Mouse (Mus musculus): Measurements from ENCODE around the gene Scgn. TPM values are rescaled to one million over a fixed set of nuclear protein-coding genes. Genes with fewer than 3 reads are reported as not detected.

The Scgn gene
- polyA plus RNA-seq, 1 experiment from 2014 or later = 0.40 TPM

DNA sequence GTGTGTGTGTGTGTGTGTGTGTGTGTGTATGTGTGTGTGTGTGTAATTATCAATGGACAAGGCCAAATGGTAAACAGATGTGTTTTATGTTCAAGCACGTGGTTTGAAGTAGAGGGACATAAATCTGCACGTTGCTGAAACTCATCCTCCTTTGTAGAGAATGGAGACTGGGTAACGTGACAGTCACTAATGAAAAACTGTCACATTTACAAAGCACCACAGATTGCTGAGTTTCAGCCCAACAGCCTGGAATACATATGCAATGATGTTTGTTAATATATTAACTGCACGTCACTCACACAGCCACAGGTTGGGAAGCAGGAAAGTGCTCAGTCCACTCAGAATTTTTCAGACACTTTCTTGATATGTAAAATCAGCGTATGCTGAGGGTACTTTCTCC is 563 bp downstream of the Scgn start:
- Histone ChIP-seq H3K36me3 (no peaks in the 10 kb centered on the region), H3K4me2 (replicated peaks) (no peak overlapping the region; the same call in 1 of the 2 replicates), H3K4me3 (no peak overlapping the region), H3K4me1 (no peaks in the 10 kb centered on the region), H3K27ac (no peak overlapping the region), H3K27me3 (peaks cover 28% of the 10 kb centered on the region), H3K9me3 (no peaks in the 10 kb centered on the region), H3K9ac (no peak overlapping the region)
- 29% methylated on average over 5 of the region's 5 CpGs for WGBS
- no peak for ATAC-seq (ENCODE audit: insufficient number of reproducible peaks, insufficient read depth, low FRiP score, low TSS enrichment)

DNA sequence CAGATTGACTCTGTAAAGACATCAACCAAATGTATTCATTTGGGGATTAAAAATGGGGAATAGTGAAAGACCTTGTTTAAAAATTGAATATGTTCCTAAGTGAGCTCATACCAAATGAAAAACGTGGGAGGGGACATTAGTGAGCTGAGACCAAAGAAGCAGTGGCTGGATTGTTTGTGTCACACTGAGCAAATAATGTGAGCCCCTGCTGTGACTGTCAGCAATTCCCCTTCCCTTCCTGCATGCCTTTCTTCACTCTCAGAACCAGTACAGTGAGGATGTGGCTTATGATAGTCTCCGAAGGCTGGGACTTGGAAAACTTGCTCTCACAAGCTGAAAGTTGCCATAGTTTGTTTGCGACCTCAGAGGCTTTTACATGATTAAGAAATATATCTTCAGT is 5.9 kb downstream of the Scgn start:
- Histone ChIP-seq H3K27me3 (no peaks in the 10 kb centered on the region), H3K4me2 (replicated peaks) (no peak overlapping the region), H3K27ac (no peak overlapping the region), H3K4me3 (no peak overlapping the region), H3K4me1 (no peaks in the 10 kb centered on the region), H3K36me3 (no peaks in the 10 kb centered on the region), H3K9me3 (no peaks in the 10 kb centered on the region), H3K9ac (no peak overlapping the region)
- no peak for ATAC-seq (ENCODE audit: insufficient number of reproducible peaks, insufficient read depth, low FRiP score, low TSS enrichment)
- WGBS = 43% methylated on average over 3 of the region's 3 CpGs

DNA sequence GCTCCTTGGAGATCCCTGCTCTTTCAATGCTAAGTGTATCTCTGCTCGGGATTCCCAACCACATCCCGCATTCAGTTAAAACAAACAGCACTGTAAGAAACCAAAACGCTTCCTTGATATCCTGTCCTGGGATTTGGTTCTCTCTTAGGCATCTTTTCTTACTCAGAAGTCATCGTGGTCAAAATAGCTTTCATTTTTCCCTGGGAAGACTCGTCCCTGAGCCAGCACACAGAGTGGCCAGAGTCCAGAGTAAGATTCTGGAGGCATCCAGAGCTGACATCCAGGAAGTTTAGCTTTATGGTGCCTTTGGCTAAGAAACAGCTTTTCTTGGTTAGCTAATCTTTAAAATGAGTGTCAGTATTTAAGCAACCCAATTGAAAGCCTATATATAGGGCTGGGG is 18.7 kb downstream of the Scgn start:
- H3K9ac ChIP-seq = no peak overlapping the region
- H3K4me3 ChIP-seq = no peak overlapping the region
- H3K27me3 ChIP-seq = no peaks in the 10 kb centered on the region
- WGBS = 70% methylated on average over 5 of the region's 5 CpGs
- ATAC-seq (ENCODE audit: insufficient number of reproducible peaks, insufficient read depth, low FRiP score, low TSS enrichment) = no peak
- no peak overlapping the region for H3K4me2 ChIP-seq (replicated peaks)
- no peaks in the 10 kb centered on the region for H3K36me3 ChIP-seq
- no peaks in the 10 kb centered on the region for H3K9me3 ChIP-seq
- no peak overlapping the region for H3K27ac ChIP-seq
- H3K4me1 ChIP-seq = no peaks in the 10 kb centered on the region

DNA sequence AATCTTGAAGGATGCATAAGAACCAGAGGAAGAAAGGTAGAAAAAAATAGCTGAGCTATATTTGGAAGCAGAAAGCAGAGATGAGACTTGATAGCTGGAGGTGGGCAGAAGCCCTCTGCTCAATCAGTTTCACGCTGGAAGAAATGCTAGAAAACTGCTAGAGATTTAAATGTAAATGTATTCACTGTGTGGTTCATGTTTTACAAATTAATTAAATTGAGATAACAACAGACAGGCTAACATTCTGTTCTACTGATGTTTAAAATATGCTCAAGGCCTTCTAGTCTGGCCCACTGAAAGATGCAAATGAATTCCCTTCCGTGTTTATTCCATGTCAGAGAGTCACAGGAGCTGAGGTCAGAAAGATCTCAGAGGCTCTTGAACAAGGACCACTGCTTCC is 19.1 kb downstream of the Scgn start:
- no peak for ATAC-seq (ENCODE audit: insufficient number of reproducible peaks, insufficient read depth, low FRiP score, low TSS enrichment)
- Histone ChIP-seq H3K9ac (no peak overlapping the region), H3K4me1 (no peaks in the 10 kb centered on the region), H3K4me3 (no peak overlapping the region), H3K9me3 (no peaks in the 10 kb centered on the region), H3K36me3 (no peaks in the 10 kb centered on the region), H3K27ac (no peak overlapping the region), H3K4me2 (replicated peaks) (no peak overlapping the region), H3K27me3 (no peaks in the 10 kb centered on the region)
- 62% methylated on average over 2 of the region's 2 CpGs for WGBS

DNA sequence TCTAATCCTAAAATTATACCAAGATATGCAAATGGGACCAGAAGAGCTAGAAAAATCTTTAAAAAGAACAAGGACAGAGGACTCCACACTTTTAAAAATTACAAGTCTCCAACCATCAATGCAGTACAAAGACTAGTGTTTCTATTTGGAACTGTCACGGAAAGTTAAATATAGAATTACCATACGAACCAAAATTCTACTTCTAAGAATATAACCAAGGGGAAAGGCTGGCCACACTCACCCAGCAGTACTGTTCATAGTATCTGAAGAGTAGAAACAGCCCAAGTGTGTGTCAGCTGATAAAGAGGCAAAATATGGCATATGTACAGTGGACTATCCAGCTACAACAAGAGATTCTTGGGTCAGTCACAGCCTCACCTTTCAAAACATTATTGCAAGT is 26.1 kb downstream of the Scgn start:
- Histone ChIP-seq H3K9me3 (no peaks in the 10 kb centered on the region), H3K27ac (no peak overlapping the region), H3K27me3 (no peaks in the 10 kb centered on the region), H3K4me3 (no peak overlapping the region), H3K4me1 (no peaks in the 10 kb centered on the region), H3K36me3 (no peaks in the 10 kb centered on the region), H3K9ac (no peak overlapping the region), H3K4me2 (replicated peaks) (no peak overlapping the region)
- whole genome bisulfite sequencing = 74% methylated on average over 2 of the region's 2 CpGs
- ATAC-seq (ENCODE audit: insufficient number of reproducible peaks, insufficient read depth, low FRiP score, low TSS enrichment) = no peak

DNA sequence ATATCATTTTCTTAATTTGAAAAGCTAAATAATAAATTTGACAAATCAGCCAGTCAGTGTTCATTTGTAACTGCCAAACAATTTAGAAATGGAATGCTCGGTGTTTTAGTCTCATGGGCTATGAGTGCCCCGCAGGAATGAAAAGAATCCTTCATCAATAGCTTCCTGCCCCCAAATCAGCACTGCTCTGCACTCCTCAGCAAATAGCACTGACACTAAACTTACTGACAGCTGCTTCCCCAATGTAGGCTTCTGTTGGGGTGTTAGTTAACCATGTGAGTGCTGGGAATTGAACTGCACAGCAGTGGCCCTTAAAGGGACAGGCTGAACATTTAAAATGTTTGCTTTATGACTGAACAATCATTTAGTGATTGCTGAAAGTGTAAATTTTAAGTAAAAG is 31.2 kb downstream of the Scgn start:
- ATAC-seq (ENCODE audit: insufficient number of reproducible peaks, insufficient read depth, low FRiP score, low TSS enrichment) = no peak
- Histone ChIP-seq H3K9ac (no peak overlapping the region), H3K27ac (no peak overlapping the region), H3K4me3 (no peak overlapping the region), H3K4me1 (no peaks in the 10 kb centered on the region), H3K9me3 (no peaks in the 10 kb centered on the region), H3K4me2 (replicated peaks) (no peak overlapping the region), H3K36me3 (no peaks in the 10 kb centered on the region), H3K27me3 (no peaks in the 10 kb centered on the region)
- 16% methylated on average over 2 of the region's 2 CpGs for WGBS

DNA sequence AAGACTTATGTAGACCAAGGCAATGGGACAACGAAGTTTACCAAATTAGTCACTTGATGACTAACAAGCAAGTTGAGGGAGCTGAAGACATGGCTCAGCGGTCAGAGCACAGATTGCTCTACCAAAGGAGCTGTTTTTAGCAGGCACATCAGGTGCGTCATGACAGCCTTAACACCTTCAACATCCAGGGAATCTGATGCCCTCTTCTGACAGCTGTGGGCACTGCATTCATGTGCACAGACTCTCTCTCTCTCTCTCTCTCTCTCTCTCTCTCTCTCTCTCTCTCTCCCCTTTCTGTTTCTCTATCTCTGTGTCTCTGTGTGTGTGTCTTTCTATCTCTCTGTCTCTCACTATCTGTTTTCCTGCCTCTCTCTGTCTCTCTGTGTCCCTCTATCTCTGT is 40.1 kb downstream of the Scgn start:
- H3K9me3 ChIP-seq = no peaks in the 10 kb centered on the region
- no peak overlapping the region for H3K27ac ChIP-seq
- no peaks in the 10 kb centered on the region for H3K36me3 ChIP-seq
- ATAC-seq (ENCODE audit: insufficient number of reproducible peaks, insufficient read depth, low FRiP score, low TSS enrichment) = no peak
- H3K4me2 ChIP-seq (replicated peaks) = no peak overlapping the region
- WGBS = 77% methylated on average over 3 of the region's 3 CpGs
- no peaks in the 10 kb centered on the region for H3K27me3 ChIP-seq
- no peak overlapping the region for H3K9ac ChIP-seq
- H3K4me3 ChIP-seq = no peak overlapping the region
- peaks cover 4% of the 10 kb centered on the region; the same call in 1 of the 2 replicates for H3K4me1 ChIP-seq

DNA sequence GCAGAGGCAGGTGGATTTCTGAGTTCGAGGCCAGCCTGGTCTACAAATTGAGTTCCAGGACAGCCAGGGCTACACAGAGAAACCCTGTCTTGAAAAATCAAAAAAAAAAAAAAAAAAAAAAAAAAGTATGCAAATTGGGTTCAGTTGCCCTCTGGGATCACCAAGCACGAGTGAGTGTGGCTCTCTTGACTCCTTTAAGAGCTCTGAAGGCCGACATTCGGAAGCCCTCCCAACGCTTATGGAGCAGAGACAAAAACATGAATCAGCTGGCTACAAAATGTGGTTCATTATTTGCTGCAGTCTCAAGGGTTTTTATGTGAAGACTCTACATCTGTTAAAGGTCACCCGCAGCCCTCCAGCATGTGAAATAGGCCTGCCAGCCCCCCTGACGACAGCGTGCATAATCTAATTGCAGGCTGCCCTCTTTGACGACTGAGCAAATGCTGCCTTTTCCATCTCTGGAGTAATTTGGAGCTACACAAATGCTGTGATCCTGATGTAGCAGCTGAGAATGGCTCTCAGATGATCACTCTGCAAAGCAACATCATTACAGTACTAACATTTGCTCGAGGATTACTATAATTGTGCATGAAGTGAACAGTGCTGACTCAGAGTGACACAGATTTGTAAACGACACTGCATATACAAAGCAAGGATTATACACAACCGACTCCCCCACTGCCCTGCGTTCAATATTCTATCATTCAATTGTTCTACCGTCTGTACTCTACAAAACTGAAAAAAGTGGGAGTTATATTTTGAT is 41.3 kb downstream of the Scgn start:
- Histone ChIP-seq H3K27me3 (no peaks in the 10 kb centered on the region), H3K9ac (no peak overlapping the region), H3K4me2 (replicated peaks) (no peak overlapping the region), H3K4me1 (peaks cover 4% of the 10 kb centered on the region; the same call in 1 of the 2 replicates), H3K4me3 (no peak overlapping the region), H3K36me3 (no peaks in the 10 kb centered on the region), H3K27ac (no peak overlapping the region), H3K9me3 (no peaks in the 10 kb centered on the region)
- 40% methylated on average over 14 of the region's 14 CpGs for WGBS
- ATAC-seq (ENCODE audit: insufficient number of reproducible peaks, insufficient read depth, low FRiP score, low TSS enrichment) = no peak

DNA sequence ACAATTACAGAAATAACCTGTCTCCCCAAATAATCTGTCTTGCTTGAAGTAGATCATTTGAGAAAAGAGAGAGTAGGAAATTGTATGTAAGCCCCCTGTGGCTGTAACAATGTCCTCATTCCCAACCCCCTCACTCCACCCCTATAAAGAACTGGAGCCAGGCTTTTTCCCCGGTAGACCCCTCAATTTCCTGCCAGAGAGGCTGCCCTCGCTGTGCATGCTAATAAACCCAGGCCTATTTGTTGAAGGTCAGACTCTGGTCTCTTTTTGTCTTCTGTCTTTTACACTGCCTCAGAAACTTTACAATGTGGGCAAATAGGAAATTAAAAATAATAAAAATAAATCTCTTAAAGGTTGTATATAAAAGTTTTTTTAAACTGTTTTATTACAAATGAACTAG is 44.8 kb downstream of the Scgn start:
- Histone ChIP-seq H3K4me2 (replicated peaks) (no peak overlapping the region), H3K9ac (no peak overlapping the region), H3K9me3 (no peaks in the 10 kb centered on the region), H3K36me3 (no peaks in the 10 kb centered on the region), H3K27ac (no peak overlapping the region), H3K4me1 (peaks cover 8% of the 10 kb centered on the region; the same call in 1 of the 2 replicates), H3K4me3 (no peak overlapping the region), H3K27me3 (no peaks in the 10 kb centered on the region)
- no peak for ATAC-seq (ENCODE audit: insufficient number of reproducible peaks, insufficient read depth, low FRiP score, low TSS enrichment)
- WGBS = 16% methylated on average over 2 of the region's 2 CpGs

DNA sequence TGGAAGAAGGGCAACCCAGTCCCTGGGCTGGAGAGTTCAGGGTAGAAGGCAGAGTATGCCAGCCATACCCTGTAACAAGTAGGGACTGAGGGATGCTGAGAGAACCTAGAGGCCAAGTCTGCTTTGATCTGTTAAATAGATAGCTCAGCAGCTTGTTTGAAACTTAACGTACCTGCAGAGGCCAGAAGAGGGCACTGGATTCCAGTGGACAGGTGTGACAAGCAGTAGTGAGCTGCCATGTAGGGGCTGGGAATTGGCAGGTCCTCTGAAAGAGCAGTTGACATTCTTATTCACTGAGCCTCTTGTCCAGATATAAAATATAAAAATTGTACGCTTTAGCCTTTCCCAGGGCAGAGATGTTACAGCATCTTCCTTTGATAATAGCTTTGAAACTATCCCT is 48.2 kb downstream of the Scgn start:
- H3K27ac ChIP-seq = no peak overlapping the region
- H3K36me3 ChIP-seq = no peaks in the 10 kb centered on the region
- no peaks in the 10 kb centered on the region for H3K9me3 ChIP-seq
- H3K4me3 ChIP-seq = no peak overlapping the region
- peaks cover 8% of the 10 kb centered on the region; the same call in 1 of the 2 replicates for H3K4me1 ChIP-seq
- ATAC-seq (ENCODE audit: insufficient number of reproducible peaks, insufficient read depth, low FRiP score, low TSS enrichment) = no peak
- H3K27me3 ChIP-seq = no peaks in the 10 kb centered on the region
- WGBS = 44% methylated on average over 2 of the region's 2 CpGs
- no peak overlapping the region for H3K4me2 ChIP-seq (replicated peaks)
- no peak overlapping the region for H3K9ac ChIP-seq

DNA sequence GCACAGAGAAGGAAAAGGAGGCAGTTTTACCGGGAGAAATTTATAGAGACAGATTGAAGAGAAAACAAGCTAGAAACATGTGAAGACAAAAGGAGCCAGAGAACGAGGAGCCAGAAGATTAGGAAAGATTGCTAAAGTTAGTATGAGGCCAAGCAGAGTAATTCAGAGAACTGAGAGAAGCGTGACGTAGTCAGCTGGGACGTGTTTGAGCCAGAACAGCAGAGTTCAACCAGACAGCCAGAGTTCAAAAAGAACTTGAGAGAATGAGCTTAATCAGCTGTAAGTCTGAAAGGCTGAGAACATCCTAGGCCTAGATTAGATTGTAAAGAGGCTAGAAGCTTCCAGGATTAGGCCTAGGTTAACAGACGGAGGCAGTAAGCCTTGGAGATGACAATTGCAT is 50.7 kb downstream of the Scgn start:
- Histone ChIP-seq H3K36me3 (no peaks in the 10 kb centered on the region), H3K4me2 (replicated peaks) (no peak overlapping the region), H3K27me3 (no peaks in the 10 kb centered on the region), H3K27ac (no peak overlapping the region), H3K9me3 (no peaks in the 10 kb centered on the region), H3K4me3 (no peak overlapping the region), H3K4me1 (peaks cover 5% of the 10 kb centered on the region; the same call in 1 of the 2 replicates), H3K9ac (no peak overlapping the region)
- ATAC-seq (ENCODE audit: insufficient number of reproducible peaks, insufficient read depth, low FRiP score, low TSS enrichment) = no peak
- 57% methylated on average over 6 of the region's 6 CpGs for WGBS

DNA sequence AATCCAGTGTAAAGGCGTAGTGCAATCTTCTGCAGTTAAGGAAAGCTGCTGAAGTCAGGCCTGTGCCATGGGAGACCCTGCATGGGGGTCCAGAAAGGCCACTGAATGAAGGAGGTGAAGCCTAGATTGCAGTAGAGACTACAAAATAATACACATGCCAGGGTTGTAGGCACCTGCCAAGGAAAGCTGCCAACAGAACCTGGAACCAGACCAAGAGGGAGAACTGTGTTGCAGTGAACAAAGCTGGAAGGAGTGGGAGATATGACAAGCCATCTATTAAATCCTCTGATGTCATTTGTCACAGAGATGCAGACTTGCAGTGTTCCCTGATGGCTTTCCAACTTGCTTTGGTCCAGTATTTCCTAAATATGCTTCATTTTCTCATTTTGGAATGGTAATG is 52.3 kb downstream of the Scgn start:
- Histone ChIP-seq H3K27ac (no peak overlapping the region), H3K4me2 (replicated peaks) (no peak overlapping the region), H3K4me1 (peaks cover 5% of the 10 kb centered on the region; the same call in 1 of the 2 replicates), H3K4me3 (no peak overlapping the region), H3K9ac (no peak overlapping the region), H3K36me3 (no peaks in the 10 kb centered on the region), H3K27me3 (no peaks in the 10 kb centered on the region), H3K9me3 (no peaks in the 10 kb centered on the region)
- ATAC-seq (ENCODE audit: insufficient number of reproducible peaks, insufficient read depth, low FRiP score, low TSS enrichment) = no peak
- 92% methylated on average over 1 of the region's 1 CpGs for WGBS

All from embryonic facial prominence, embryonic 12.5 days (tissue).